Mouse (Mus musculus) neural tube, embryonic 11.5 days (tissue): ENCODE results near the gene Zfp607b. TPM values are rescaled to one million over a fixed set of nuclear protein-coding genes. Genes with fewer than 3 reads are reported as not detected.

ENCODE experiments used
- ATAC-seq: fragments of 200-750 bp; cut with Nextera tagmentation; 2 replicates; pipeline ENCODE4 v1.8.0; 2017; ENCODE audit warnings: moderate number of reproducible peaks, mild to moderate bottlenecking, moderate TSS enrichment, moderate library complexity; ENCODE audit not compliant: insufficient read depth, low FRiP score, low TSS enrichment
- DNase-seq: peaks from one replicate; pipeline ENCODE4 v3.0.0-alpha.2; 2015; ENCODE audit warnings: low spot score
- H3K27ac ChIP-seq: fragments of 300-500 bp; sonication (generic); 2 replicates; pipeline ENCODE4 v1.5.1; 2014; ENCODE audit warnings: low read depth, mild to moderate bottlenecking, low read length
- H3K27me3 ChIP-seq: fragments of 300-500 bp; sonication (generic); 2 replicates; pipeline ENCODE4 v1.6.1; 2014; ENCODE audit warnings: mild to moderate bottlenecking, low read length, mixed read lengths; ENCODE audit not compliant: control insufficient read depth, insufficient read depth
- H3K36me3 ChIP-seq: fragments of 300-500 bp; sonication (generic); 2 replicates; pipeline ENCODE4 v1.6.1; 2014; ENCODE audit warnings: mild to moderate bottlenecking, low read length, moderate library complexity, mixed read lengths; ENCODE audit not compliant: control insufficient read depth, insufficient read depth
- H3K4me1 ChIP-seq: fragments of 300-500 bp; sonication (generic); 2 replicates; pipeline ENCODE4 v1.6.1; 2014; ENCODE audit warnings: low read length, mixed read lengths; ENCODE audit not compliant: control insufficient read depth, insufficient read depth
- H3K4me2 ChIP-seq: fragments of 300-500 bp; sonication (generic); 2 replicates; pipeline ENCODE4 v1.6.1; 2014; ENCODE audit warnings: low read depth, mild to moderate bottlenecking, moderate library complexity
- H3K4me3 ChIP-seq: fragments of 300-500 bp; sonication (generic); 2 replicates; pipeline ENCODE4 v1.5.1; 2014; ENCODE audit warnings: low read depth, low read length
- H3K9ac ChIP-seq: fragments of 300-500 bp; sonication (generic); 2 replicates; pipeline ENCODE4 v1.6.1; 2014; ENCODE audit warnings: mild to moderate bottlenecking, low read length
- H3K9me3 ChIP-seq: fragments of 300-500 bp; sonication (generic); 2 replicates; pipeline ENCODE4 v1.6.1; 2016; ENCODE audit warnings: low read length; ENCODE audit not compliant: control insufficient read depth
- WGBS: fragments of 180-500 bp; shearing (Covaris S2); extraction: QIAGEN DNeasy Blood & Tissue Kit; methylation state at CpG from one replicate; pipeline ENCODE4 v1.1.7; 2014; 5-methylcytosine and 5-hydroxymethylcytosine counted together
- polyA plus RNA-seq: library from polyadenylated mRNA; unstranded; fragments of >200 nt; fragmentation: Nextera tagmentation; extraction: Ambion mirVana; gene quantifications from 2 replicates; pipeline ENCODE4 v1.2.1, GENCODE M21; 2014

Gene Zfp607b
- polyA plus RNA-seq = 5.0 and 6.1 TPM in 2 replicates

DNA sequence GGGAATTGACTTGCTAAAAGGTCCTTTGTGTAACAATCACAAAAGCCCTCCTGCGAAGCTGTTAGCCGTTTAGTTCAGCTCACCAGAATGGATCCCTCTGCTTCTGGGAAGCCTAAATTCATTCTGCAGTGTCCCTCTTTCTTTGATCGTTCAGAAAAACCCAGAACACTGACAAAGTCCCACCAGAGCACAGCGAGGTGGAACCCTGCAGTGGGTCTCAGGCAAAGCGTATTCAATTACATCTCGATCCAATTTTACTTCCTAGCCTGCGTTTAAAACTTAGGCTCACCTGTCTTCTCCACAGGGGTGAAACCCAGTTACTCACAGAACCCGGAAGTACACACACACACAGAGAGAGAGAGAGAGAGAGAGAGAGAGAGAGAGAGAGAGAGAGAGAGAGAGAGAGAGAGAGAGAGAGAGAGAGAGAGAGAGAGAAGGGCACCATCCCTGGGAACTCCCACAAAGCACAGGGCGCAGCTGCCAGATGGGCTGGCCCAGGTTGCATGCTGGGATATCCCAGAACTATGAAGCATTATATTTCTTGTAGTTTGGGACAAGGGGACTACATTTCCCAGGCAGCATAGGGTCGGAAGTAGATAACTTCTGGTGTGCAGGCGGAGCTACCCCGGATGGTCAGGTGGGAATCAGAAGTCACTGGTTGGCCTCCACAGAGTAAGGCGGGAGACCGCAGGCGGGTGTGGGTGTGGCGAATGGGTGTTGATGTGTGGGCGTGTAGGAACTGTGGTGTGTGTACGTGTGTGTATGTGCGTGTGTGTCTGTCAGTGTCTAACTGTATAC is at the start of gene Zfp607b:
TSS of gene Zfp607b (plus strand) at position 526 of the 798 bp plus-strand sequence.
- Histone ChIP-seq H3K4me2 (peak within 1 kb of the TSS; percentile 53), H3K36me3 (no peaks in the 10 kb centered on the region), H3K4me3 (peak within 1 kb of the TSS; percentile 38), H3K9me3 (no peaks in the 10 kb centered on the region), H3K9ac (peak within 1 kb of the TSS; percentile 64), H3K4me1 (no peaks in the 10 kb centered on the region), H3K27ac (peak within 1 kb of the TSS; percentile 11; the same call in 1 of the 2 replicates), H3K27me3 (no peaks in the 10 kb centered on the region)
- WGBS = under 1% methylated on average over 19 of the region's 19 CpGs
- ATAC-seq = peak; percentile 98
- peak; percentile 89 for DNase-seq

DNA sequence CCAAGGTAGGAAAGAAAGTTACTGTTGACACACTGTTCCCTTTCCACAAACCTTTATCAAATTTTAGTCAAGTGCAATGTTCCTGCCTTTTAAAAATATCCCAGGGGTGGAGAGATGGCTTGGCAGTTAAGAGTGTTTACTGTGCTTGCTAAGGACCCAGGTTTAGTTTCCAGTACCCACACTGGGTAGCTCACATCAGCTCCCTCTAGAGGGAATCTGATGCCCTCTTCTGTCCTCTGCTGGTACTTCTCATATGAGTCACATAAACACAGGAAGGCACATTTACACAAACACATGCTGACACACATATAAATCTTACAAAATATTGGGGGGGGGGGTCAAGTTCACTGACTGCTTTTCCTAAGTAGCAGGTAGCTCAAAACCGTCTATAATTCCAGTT is 44.7 kb upstream of the Zfp607b start:
- no peak overlapping the region for H3K9ac ChIP-seq
- H3K27ac ChIP-seq = no peak overlapping the region
- H3K27me3 ChIP-seq = no peaks in the 10 kb centered on the region
- 38% methylated on average over 1 of the region's 1 CpGs for WGBS
- no peaks in the 10 kb centered on the region for H3K9me3 ChIP-seq
- no peaks in the 10 kb centered on the region for H3K4me1 ChIP-seq
- no peaks in the 10 kb centered on the region for H3K36me3 ChIP-seq
- no peak overlapping the region for H3K4me2 ChIP-seq
- no peak overlapping the region for H3K4me3 ChIP-seq
- DNase-seq (no peak), ATAC-seq (no peak)

DNA sequence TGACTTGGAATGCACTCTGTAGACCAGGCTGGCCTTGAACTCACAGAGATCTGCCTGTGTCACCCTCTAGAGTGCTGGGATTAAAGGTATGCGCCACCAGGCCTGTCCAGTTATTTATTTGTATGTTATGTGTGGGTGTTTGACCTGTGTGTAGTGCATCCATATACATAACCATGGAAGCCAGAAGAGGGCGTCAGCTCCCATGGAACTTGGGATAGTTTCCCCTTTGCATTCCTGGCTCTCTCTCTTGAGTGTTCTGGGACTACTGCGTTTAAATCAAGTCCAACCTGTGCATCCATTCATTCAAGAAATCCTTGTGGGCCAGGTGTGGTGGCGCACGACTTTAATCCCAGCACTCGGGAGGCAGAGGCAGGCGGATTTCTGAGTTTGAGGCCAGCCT is 42.6 kb upstream of the Zfp607b start:
- WGBS = 83% methylated on average over 7 of the region's 7 CpGs
- H3K27ac ChIP-seq = no peak overlapping the region
- no peak for DNase-seq

DNA sequence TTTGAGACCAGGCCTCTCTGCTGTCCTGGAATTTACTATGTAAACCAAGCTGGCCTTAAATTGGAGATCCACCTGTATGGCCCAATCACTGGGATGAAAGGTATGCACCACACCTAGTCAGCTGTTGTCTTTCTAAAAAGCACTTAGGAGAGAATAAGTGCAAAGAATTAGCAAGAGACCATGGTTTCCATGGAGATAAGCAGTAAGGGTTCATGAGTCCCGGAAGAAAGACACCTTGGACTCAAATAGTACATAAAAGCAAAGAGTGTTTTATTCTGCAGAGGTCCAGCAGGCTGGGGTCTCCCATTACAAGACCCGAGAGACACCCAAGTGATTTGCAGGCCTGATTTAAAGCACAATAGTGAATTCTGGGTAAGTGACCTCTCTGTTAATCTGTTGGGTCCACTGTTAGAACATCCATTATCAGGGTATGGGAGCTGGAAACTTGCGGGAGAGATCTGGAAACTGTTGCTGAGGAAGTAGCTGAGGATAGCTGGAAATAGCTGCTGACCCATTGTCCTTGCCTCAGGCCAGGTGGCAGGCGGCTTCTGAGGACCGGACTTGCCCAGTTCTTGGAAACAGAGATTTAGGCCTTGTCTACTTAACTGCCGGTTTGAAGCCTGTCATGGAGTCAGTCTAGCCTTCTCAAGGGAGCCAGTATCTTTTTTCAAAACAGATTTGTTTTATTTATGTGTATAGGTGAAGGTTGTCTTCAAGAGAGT is 41.7 kb upstream of the Zfp607b start:
- no peak overlapping the region for H3K4me3 ChIP-seq
- H3K27ac ChIP-seq = no peak overlapping the region
- ATAC-seq = no peak
- no peaks in the 10 kb centered on the region for H3K9me3 ChIP-seq
- 86% methylated on average over 6 of the region's 6 CpGs for WGBS
- no peak overlapping the region for H3K9ac ChIP-seq
- peaks cover 2% of the 10 kb centered on the region; the same call in 1 of the 2 replicates for H3K27me3 ChIP-seq
- DNase-seq = no peak
- no peaks in the 10 kb centered on the region for H3K4me1 ChIP-seq
- H3K36me3 ChIP-seq = no peaks in the 10 kb centered on the region
- H3K4me2 ChIP-seq = no peak overlapping the region

More for the DNA sequence above, 42.6 kb upstream of the Zfp607b start:
- Histone ChIP-seq H3K27me3 (no peaks in the 10 kb centered on the region), H3K4me3 (no peak overlapping the region), H3K9ac (no peak overlapping the region), H3K4me1 (no peaks in the 10 kb centered on the region), H3K4me2 (no peak overlapping the region), H3K36me3 (no peaks in the 10 kb centered on the region), H3K9me3 (no peaks in the 10 kb centered on the region)
- no peak for ATAC-seq

DNA sequence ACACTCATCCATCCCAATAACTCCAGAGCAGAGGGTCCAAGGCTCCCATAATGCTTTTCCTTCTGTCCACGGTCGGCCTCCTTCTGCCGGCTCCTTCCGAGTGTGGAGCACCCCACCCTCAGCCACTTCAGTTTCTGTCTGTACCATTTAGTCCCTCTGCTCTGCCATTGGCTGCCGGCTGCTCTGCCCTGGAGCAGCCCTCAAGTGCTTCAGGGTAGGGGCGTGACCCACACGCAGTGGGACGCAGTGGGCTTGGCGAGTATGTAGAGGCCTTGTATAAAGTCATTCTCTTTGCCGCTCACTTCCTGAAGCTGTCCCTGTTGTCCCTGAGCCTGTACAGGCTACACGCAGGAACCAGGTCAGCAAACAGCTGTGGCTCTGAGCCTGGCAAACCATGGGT is 39.4 kb upstream of the Zfp607b start:
- 91% methylated on average over 11 of the region's 11 CpGs for WGBS
- Histone ChIP-seq H3K27ac (no peak overlapping the region), H3K4me1 (0 out of 2 replicates have a peak, but pooled peaks cover 5% of the 10 kb centered on the region), H3K4me3 (no peak overlapping the region), H3K27me3 (peaks cover 16% of the 10 kb centered on the region), H3K4me2 (no peak overlapping the region), H3K9ac (no peak overlapping the region), H3K9me3 (no peaks in the 10 kb centered on the region), H3K36me3 (no peaks in the 10 kb centered on the region)
- no peak for DNase-seq
- no peak for ATAC-seq

DNA sequence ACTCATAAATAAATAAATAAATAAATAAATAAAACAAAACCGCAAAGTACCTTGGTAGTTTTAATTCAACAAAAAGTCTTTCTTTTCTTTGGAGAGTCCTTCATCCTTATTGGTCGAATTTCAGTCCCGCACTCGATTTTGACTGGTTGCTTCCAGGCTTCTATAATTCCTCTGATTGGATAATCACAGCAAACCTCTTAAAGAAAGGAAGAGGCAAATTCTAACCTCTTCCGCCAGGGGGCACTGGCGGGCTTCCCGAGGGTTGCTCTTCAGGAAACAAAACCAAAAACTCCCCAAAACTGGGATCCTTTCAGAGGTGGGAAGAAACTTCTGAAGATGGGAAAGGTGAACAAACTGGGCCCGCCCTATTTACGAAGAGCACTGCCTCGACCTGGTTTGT is 38.2 kb upstream of the Zfp607b start:
- Histone ChIP-seq H3K4me3 (no peak overlapping the region), H3K9ac (no peak overlapping the region), H3K9me3 (no peaks in the 10 kb centered on the region), H3K27me3 (peaks cover 20% of the 10 kb centered on the region), H3K27ac (no peak overlapping the region), H3K4me1 (0 out of 2 replicates have a peak, but pooled peaks cover 5% of the 10 kb centered on the region), H3K4me2 (no peak overlapping the region), H3K36me3 (no peaks in the 10 kb centered on the region)
- ATAC-seq (no peak), DNase-seq (peak; percentile 83)
- WGBS = 5% methylated on average over 10 of the region's 10 CpGs

DNA sequence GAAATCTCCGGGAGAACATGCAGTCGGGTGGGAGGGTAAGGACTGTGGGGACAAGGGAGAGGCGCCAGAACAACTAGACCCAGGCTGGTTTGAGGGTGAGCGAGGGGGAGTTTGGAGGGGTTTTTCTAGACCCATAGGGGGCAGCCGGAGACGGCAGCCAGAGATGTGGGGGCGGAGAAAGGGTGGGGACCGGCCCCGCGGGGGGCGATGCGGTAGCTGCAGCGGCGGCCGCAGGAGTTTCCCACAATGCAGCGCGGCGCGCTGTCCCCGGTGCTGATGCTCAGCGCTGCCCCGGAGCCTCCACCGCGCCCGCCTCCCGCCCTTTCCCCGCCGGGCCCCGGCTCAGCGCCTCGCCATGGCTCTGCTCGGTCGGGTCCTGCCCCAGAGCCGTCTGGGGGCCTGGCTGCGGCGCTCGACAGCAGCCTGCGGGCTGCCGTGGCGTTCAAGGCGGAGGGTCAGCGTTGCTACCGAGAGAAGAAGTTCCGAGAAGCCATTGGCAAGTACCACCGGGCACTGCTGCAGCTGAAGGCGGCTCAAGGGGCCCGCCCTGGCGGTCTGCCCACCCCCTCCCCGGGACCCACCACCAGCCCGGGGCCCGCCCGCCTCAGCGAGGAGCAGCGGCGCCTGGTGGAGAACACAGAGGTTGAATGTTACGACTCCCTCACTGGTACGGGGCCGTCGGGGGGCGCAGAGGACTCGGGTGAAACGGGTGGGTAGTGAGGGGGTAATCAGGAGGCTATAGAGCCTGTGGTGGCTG is 35.3 kb upstream of the Zfp607b start, which contains the start of gene Ttc9b:
TSS of gene Ttc9b (plus strand) at position 235 of the 757 bp plus-strand sequence.
- peaks cover 36% of the 10 kb centered on the region for H3K27me3 ChIP-seq
- 0 out of 2 replicates have a peak, but pooled peaks cover 5% of the 10 kb centered on the region for H3K4me1 ChIP-seq
- WGBS = 5% methylated on average over 62 of the region's 62 CpGs
- peak within 1 kb of the TSS; percentile 65 for H3K4me2 ChIP-seq
- 0 out of 2 replicates have a peak within 1 kb of the TSS, but pooled peaks have one; percentile 27 for H3K27ac ChIP-seq
- peak within 1 kb of the TSS; percentile 65 for H3K9ac ChIP-seq
- peak; percentile 79 for DNase-seq
- peak within 1 kb of the TSS; percentile 43 for H3K4me3 ChIP-seq
- no peaks in the 10 kb centered on the region for H3K9me3 ChIP-seq
- H3K36me3 ChIP-seq = peaks cover 3% of the 10 kb centered on the region; the same call in 1 of the 2 replicates
- peak; percentile 70 for ATAC-seq

DNA sequence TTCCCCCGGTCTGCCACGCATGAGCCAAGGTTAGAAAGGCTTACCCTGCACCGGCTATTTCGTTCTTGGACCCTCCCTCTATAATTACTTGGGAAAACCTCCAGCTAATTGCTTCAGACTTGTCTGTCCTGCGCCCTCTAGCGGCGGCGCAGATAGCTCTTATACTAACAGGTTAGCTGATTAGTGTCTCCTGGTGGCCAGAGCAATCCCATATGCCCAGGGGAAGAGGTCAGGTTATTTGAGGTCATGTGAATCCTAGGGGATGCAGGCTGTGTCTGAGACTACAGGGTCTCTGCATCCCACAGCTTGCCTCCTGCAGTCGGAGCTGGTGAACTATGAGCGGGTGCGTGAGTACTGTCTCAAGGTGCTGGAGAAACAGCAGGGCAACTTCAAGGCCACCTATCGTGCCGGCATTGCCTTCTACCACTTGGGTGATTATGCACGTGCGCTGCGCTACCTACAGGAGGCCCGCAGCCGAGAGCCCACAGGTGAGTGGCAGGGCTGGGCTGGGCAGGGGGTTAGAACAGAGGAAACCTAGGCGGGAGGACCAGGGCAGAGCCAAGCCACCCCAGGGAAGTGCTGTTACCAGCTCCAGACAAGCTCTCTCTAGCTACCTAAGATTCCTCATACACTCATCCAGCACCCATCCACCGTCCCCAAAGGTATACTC is 34.4 kb upstream of the Zfp607b start:
- Histone ChIP-seq H3K9ac (no peak overlapping the region), H3K4me2 (peak overlapping the region; percentile 65; the same call in 1 of the 2 replicates), H3K9me3 (no peaks in the 10 kb centered on the region), H3K27me3 (peaks cover 39% of the 10 kb centered on the region), H3K36me3 (peaks cover 3% of the 10 kb centered on the region; the same call in 1 of the 2 replicates), H3K4me1 (0 out of 2 replicates have a peak, but pooled peaks cover 5% of the 10 kb centered on the region), H3K4me3 (no peak overlapping the region), H3K27ac (no peak overlapping the region)
- DNase-seq = peak; percentile 44
- ATAC-seq = no peak
- 63% methylated on average over 20 of the region's 20 CpGs for WGBS
